Mouse (Mus musculus) ES-Bruce4 (cell line): ENCODE data around the gene Napb.

ENCODE experiments used
- CTCF ChIP-seq: IDR thresholded peaks from one replicate; pipeline ENCODE4 v1.8.1; 2011; ENCODE audit warnings: low read depth, low read length
- POLR2A ChIP-seq: IDR thresholded peaks from one replicate; pipeline ENCODE4 v1.8.1; 2011; ENCODE audit warnings: low read length; ENCODE audit not compliant: insufficient read depth

DNA sequence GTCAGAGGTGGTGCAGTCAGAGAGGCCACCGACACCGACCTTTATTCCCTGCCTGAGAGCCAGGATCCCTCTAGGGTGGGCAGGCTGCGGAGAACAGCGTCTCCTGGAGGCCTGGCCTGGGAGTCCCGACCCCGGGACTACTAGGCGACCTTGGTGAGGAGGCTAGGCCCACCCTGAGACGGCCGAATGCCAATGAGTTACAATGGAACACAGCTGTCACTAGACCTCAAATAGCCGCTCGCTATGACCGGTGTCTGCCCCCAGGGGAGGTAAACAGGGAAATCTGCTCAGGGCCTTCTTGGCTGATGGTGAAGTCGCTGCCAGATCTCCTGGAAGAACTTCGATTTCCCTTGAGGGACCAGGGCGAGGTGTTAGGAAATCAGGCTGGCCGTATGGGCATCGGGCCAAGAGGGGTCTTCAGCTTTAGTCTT lies 50.8 kb downstream of the Napb start:
- TF ChIP-seq CTCF (peak; percentile 49), POLR2A (no peak)
